Mouse (Mus musculus) heart, embryonic 13.5 days (tissue): ENCODE measurements around the gene Uevld. TPM values are rescaled to one million over a fixed set of nuclear protein-coding genes. Genes with fewer than 3 reads are reported as not detected.

Source experiments
- ATAC-seq: fragments of 200-750 bp; cut with Nextera tagmentation; 2 replicates; pipeline ENCODE4 v1.8.0; 2017; ENCODE audit warnings: moderate TSS enrichment; ENCODE audit not compliant: insufficient number of reproducible peaks, low FRiP score, low TSS enrichment; ENCODE audit errors: extremely low read depth
- H3K27ac ChIP-seq: fragments of 300-500 bp; sonication (generic); replicated peaks from 2 replicates; pipeline ENCODE4 v1.5.1; 2015; ENCODE audit warnings: moderate library complexity, mild to moderate bottlenecking, inconsistent platforms
- H3K27me3 ChIP-seq: fragments of 300-500 bp; sonication (generic); replicated peaks from 2 replicates; pipeline ENCODE4 v1.6.1; 2015; ENCODE audit warnings: mild to moderate bottlenecking, inconsistent platforms
- H3K36me3 ChIP-seq: fragments of 300-500 bp; sonication (generic); 2 replicates; pipeline ENCODE4 v1.6.1; 2015; ENCODE audit warnings: mild to moderate bottlenecking, inconsistent platforms
- H3K4me1 ChIP-seq: fragments of 300-500 bp; sonication (generic); 2 replicates; pipeline ENCODE4 v1.6.1; 2015; ENCODE audit warnings: inconsistent platforms
- H3K4me2 ChIP-seq: fragments of 300-500 bp; sonication (generic); 2 replicates; pipeline ENCODE4 v1.6.1; 2015; ENCODE audit warnings: inconsistent platforms, mild to moderate bottlenecking, moderate library complexity
- H3K4me3 ChIP-seq: fragments of 300-500 bp; sonication (generic); 2 replicates; pipeline ENCODE4 v1.5.1; 2015; ENCODE audit warnings: moderate library complexity, mild to moderate bottlenecking, inconsistent platforms
- H3K9ac ChIP-seq: fragments of 300-500 bp; sonication (generic); 2 replicates; pipeline ENCODE4 v1.6.1; 2015; ENCODE audit warnings: inconsistent platforms, mild to moderate bottlenecking, moderate library complexity
- H3K9me3 ChIP-seq: fragments of 300-500 bp; sonication (generic); 2 replicates; pipeline ENCODE4 v1.6.1; 2016; ENCODE audit warnings: inconsistent platforms
- WGBS: fragments of 180-500 bp; shearing (Covaris S2); methylation state at CpG from one replicate; pipeline ENCODE4 v1.1.7; 2015; ENCODE audit warnings: mixed read lengths; 5-methylcytosine and 5-hydroxymethylcytosine counted together
- polyA plus RNA-seq: library from polyadenylated mRNA; unstranded; fragments of >200 nt; fragmentation: Nextera tagmentation; extraction: Ambion mirVana; gene quantifications from 2 replicates; pipeline ENCODE4 v1.2.1, GENCODE M21; 2015

The Uevld gene
- polyA plus RNA-seq: 7.5 and 8.0 TPM in 2 replicates

DNA sequence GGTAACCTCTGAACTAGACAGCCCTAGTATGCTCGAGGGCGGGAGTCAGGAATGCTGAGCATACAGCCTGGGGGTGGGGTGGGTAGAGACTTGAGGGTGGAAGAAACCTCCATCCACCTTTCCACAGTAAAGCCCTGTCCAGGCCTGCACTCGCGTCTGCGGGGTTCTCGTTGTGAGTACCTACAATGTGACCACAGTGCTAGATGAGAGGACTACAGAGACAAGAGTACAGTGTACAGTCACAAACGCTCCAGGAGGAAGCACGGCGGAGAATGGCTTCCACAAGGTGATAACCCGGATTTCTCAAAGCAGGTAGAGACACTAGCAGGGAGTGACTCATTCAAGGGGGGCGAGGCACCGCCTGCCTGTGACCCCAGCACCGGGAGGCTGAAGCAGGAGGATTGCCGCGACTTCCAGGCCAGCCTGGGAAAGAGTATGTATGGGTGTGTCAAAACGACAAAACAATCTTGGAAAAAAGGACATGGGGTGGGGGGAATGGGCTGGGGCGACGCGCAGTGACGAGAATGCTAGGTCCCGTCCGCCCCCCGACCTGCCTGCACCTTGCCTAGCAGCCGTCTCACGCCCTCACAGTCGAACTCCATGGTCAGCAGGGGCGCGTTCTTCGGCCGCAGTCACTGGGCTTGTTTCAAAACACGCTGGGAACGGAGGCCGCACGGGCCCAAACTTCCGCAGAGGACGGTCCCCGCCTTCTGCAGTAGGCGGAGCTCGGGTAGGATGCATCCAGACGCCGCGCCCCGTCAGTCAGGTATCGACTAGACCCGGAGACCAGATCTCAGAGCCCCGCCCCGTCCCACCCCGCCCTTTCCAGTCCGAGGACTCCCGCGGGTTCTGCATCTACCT, at the start of gene Uevld:
Gene Uevld (minus strand): TSS at position 697 of the 861 bp plus-strand sequence.
- H3K9ac ChIP-seq: peak within 1 kb of the TSS; percentile 95
- ATAC-seq: peak; percentile 86
- H3K27me3 ChIP-seq: no peaks in the 10 kb centered on the region
- H3K36me3 ChIP-seq: peaks cover 29% of the 10 kb centered on the region
- H3K4me2 ChIP-seq: peak within 1 kb of the TSS; percentile 90
- under 1% methylated on average over 51 of the region's 51 CpGs for WGBS
- H3K9me3 ChIP-seq: no peaks in the 10 kb centered on the region
- peak within 1 kb of the TSS; percentile 82 for H3K4me3 ChIP-seq
- peaks cover 40% of the 10 kb centered on the region for H3K4me1 ChIP-seq
- H3K27ac ChIP-seq: peak within 1 kb of the TSS; percentile 66

DNA sequence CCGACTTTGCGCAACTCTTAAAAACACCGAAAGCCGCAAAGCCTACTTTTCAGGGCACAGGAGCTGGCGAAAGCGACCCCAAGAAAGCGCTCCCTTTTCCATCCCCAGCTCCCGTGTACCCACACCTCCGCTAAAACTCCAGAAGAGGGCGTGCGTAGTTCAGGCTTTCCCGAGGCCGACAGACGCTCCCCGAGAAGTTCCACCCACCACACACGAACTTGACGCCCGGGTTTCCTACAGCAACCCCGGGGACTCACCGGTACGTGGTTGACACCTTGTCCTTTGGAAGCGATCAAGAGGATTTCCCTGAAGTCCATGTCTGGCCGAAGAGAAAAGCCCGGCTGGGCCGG, 49.5 kb upstream of the Uevld start:
- H3K4me3 ChIP-seq: peak overlapping the region; percentile 69
- 2% methylated on average over 25 of the region's 25 CpGs for WGBS
- ATAC-seq: peak; percentile 28

DNA sequence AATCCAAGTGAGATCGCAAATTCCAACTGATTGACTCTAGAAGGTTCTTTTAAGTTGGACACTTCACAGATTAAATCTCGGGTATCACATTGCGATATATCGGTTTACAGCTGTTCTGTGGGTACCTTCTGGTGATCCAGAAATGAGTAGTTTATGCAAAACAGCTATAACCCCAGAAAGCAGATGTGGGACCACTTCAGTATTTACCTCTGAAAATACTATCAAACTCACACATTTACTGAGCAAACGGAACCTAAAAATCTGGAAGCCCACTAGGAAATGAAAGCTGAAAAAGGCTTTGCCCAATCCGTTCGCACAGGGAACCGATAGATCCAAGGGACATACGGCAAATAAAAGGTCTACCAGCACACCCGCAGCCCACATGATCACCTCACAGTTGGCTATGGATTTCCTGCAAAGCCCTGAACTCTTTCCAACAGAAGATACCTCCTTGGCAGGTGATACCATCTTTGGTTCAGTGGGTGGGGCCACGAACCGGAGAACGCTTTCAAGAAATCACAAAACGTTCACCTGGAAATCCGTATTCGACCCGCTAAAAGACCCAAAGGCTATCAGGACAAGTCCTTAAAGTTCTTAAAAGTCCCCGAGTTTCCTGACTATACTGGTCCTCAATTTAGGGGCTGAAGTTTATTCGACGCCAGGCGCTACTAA, 48.9 kb upstream of the Uevld start:
- H3K4me1 ChIP-seq: peaks cover 63% of the 10 kb centered on the region
- WGBS: 20% methylated on average over 21 of the region's 21 CpGs

More for the DNA sequence above, 49.5 kb upstream of the Uevld start:
- Histone ChIP-seq H3K27me3 (no peaks in the 10 kb centered on the region), H3K4me1 (peaks cover 57% of the 10 kb centered on the region), H3K36me3 (no peaks in the 10 kb centered on the region), H3K27ac (peak overlapping the region; percentile 92), H3K4me2 (peak overlapping the region; percentile 90), H3K9ac (peak overlapping the region; percentile 86), H3K9me3 (no peaks in the 10 kb centered on the region)

DNA sequence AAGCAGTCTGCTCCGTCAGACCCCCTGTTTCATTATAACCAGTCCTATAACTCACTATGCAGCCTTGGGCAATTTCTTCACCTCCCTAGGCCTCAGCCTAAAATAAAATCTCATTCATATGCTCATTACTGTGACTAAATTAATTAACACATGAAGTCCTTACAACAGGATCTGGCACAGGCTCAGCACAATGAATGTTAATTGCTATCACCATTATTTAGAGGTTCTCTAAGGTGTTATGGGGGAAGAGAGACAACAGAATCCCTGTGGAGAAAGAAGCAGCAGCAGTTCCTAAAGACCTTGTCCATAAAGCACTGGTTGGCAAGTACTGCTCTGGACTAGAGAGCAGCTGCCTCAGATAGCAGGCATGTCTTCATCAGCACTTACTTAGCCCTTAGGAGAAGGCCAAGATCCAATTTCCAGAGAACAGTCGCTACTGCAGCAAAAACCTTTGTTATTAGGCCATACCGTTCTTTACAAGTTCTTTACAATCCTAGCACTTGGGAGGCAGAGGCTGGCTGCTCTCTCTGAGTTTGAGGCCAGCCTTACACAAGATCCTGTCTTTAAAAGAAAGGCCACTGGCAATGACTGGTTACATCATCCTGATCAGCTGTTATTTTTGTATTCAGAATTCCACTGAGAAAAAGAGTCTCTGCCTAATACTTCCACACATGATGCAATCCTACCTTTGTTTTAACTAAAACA, 45.2 kb upstream of the Uevld start:
- no peak overlapping the region for H3K4me3 ChIP-seq
- H3K36me3 ChIP-seq: peaks cover 8% of the 10 kb centered on the region
- ATAC-seq: no peak
- no peaks in the 10 kb centered on the region for H3K9me3 ChIP-seq
- no peak overlapping the region for H3K27ac ChIP-seq
- peak overlapping the region; percentile 58 for H3K9ac ChIP-seq
- 45% methylated on average over 3 of the region's 3 CpGs for WGBS
- H3K27me3 ChIP-seq: no peaks in the 10 kb centered on the region
- peaks cover 69% of the 10 kb centered on the region for H3K4me1 ChIP-seq
- no peak overlapping the region for H3K4me2 ChIP-seq

More for the DNA sequence above, 48.9 kb upstream of the Uevld start:
- Histone ChIP-seq H3K27me3 (no peaks in the 10 kb centered on the region), H3K36me3 (no peaks in the 10 kb centered on the region), H3K9me3 (no peaks in the 10 kb centered on the region), H3K4me3 (peak overlapping the region; percentile 69), H3K4me2 (peak overlapping the region; percentile 90), H3K9ac (peak overlapping the region; percentile 86), H3K27ac (peak overlapping the region; percentile 92)
- no peak for ATAC-seq

DNA sequence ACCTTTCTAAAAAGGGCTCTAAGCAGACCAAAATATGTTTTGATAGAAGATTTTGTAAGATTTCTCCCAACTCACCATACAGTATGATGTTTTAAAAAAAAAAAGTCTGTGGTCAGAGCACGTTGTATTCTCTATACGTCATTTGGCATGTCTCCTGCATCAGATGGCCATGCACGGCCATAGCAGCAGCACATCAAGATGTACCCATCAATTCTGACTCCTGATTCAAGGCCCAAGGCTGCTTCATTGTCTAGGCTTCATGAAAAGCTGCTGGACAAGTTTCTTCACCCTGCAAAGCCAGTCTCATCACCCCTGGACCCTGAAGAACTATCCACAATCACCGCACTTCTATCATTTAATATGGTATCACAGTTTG, 43.6 kb upstream of the Uevld start:
- Histone ChIP-seq H3K27ac (no peak overlapping the region), H3K27me3 (no peaks in the 10 kb centered on the region), H3K4me3 (no peak overlapping the region), H3K36me3 (peaks cover 25% of the 10 kb centered on the region), H3K4me2 (0 out of 2 replicates have a peak overlapping the region, but pooled peaks have one; percentile 6), H3K4me1 (peaks cover 79% of the 10 kb centered on the region), H3K9ac (peak overlapping the region; percentile 58; the same call in 1 of the 2 replicates), H3K9me3 (no peaks in the 10 kb centered on the region)
- no peak for ATAC-seq
- WGBS: 70% methylated on average over 4 of the region's 4 CpGs

DNA sequence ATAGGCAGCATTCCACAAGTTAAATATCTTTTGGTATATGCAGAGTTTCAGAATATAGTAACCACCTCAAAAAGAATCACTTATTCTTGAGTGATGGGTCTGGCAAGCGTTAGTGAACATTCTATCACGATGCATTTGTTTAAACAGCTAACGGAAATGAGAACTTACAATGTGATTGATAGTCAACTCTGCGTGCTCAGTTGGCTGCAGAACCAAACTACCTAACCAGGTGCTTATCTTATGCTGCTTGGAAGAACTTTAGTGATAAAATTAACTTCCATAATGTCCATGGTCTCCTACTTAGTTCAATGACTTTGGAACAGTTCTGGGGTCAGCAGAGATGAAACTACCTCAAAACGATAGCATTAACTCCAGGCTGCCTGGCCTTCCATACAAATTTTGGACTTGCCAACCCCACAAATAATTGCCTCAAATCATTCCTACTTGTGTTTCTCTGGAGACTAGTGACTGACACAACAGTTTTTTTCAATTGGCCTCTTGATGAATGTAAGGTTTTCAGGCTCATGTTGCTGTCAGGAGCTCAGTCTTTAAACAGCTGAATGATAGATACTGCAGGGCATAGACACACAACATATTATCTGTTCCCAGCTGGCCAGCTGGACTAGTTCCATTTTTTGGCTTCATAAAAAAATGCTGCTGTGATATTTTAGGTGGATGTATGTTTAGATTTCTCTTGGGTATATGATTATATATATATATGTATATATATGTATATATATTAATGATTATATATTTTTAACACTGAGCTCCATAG, 43.0 kb upstream of the Uevld start:
- H3K27ac ChIP-seq: no peak overlapping the region
- H3K9ac ChIP-seq: no peak overlapping the region
- ATAC-seq: no peak
- no peaks in the 10 kb centered on the region for H3K9me3 ChIP-seq
- no peak overlapping the region for H3K4me2 ChIP-seq
- H3K4me1 ChIP-seq: peaks cover 78% of the 10 kb centered on the region
- peaks cover 31% of the 10 kb centered on the region for H3K36me3 ChIP-seq
- no peak overlapping the region for H3K4me3 ChIP-seq
- no peaks in the 10 kb centered on the region for H3K27me3 ChIP-seq
- WGBS: 57% methylated on average over 5 of the region's 5 CpGs

DNA sequence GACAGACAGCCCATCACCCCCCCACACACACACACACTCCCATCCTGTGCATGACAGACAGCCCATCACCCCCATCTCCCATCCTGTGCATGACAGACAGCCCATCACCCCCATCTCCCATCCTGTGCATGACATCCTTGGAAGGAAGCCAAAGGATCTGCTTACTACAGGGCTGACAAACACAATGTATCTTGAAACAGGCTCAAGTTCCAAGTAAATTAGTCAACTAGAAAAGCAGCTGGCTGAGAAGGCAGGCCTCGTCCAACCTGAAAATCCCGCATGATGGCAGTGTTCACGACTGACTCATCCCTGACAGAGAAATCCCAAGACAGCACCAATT, 42.3 kb upstream of the Uevld start:
- Histone ChIP-seq H3K4me3 (no peak overlapping the region), H3K27ac (no peak overlapping the region), H3K4me1 (peaks cover 71% of the 10 kb centered on the region), H3K9ac (0 out of 2 replicates have a peak overlapping the region, but pooled peaks have one; percentile 44), H3K9me3 (no peaks in the 10 kb centered on the region), H3K4me2 (no peak overlapping the region), H3K27me3 (no peaks in the 10 kb centered on the region), H3K36me3 (peaks cover 37% of the 10 kb centered on the region)
- WGBS: 54% methylated on average over 3 of the region's 3 CpGs
- no peak for ATAC-seq

DNA sequence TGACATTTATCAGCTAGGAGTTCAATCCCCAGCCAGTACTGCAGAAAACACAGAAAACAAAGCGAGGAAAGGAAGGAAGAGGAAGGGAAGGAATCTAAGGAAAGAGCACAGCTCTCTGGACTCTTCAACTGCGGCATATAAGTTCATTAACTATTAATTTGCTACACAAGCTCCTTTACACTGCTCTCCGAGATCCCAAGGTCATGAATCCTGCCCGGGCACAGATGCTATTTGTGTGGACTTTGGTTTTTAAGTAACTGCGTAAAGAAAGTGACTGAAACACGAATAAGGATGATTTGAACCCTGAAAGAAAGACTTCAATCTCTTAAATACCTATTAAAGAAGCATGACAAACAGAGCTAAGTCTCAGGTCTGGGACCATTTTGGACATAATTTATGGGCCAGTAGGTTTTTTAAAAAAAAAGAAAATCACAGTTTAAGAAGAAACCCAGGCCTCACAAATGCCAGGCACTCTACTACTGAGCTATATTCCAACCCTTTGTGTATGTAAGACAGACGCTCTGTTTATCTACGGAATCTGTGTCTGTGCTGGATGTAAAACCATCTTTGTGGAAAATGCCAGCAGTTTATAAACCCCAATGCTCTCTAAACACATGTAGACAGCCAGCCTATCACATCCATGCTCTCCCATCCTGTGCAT, 41.8 kb upstream of the Uevld start:
- no peak for ATAC-seq
- 78% methylated on average over 8 of the region's 8 CpGs for WGBS
- Histone ChIP-seq H3K27me3 (no peaks in the 10 kb centered on the region), H3K36me3 (peaks cover 42% of the 10 kb centered on the region), H3K4me1 (peaks cover 66% of the 10 kb centered on the region), H3K4me3 (no peak overlapping the region), H3K9ac (0 out of 2 replicates have a peak overlapping the region, but pooled peaks have one; percentile 44), H3K4me2 (no peak overlapping the region), H3K9me3 (no peaks in the 10 kb centered on the region), H3K27ac (no peak overlapping the region)

DNA sequence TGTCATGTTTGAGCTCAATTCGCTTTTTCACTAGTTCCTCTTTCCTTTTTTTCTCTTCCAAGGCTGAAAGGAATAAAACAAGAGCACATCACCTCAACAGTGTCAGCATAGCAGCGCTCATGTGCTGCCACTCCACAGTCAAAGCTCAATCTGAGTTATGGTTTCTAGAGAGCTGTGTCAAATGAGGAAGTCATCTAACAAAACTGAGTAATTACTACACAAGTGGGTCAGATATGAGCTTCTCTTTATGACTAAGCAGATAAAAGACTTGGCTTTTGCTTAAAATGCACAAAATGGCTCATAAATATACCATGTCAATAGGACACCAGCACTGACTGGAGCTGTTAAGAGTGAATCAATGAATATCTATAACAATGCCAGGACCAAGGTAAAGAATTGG, 40.6 kb upstream of the Uevld start:
- no peak for ATAC-seq
- no peak overlapping the region for H3K27ac ChIP-seq
- WGBS: 92% methylated on average over 2 of the region's 2 CpGs
- no peak overlapping the region for H3K4me3 ChIP-seq
- H3K4me2 ChIP-seq: no peak overlapping the region
- no peak overlapping the region for H3K9ac ChIP-seq
- H3K9me3 ChIP-seq: no peaks in the 10 kb centered on the region
- H3K4me1 ChIP-seq: peaks cover 56% of the 10 kb centered on the region
- H3K36me3 ChIP-seq: peaks cover 54% of the 10 kb centered on the region
- H3K27me3 ChIP-seq: no peaks in the 10 kb centered on the region

DNA sequence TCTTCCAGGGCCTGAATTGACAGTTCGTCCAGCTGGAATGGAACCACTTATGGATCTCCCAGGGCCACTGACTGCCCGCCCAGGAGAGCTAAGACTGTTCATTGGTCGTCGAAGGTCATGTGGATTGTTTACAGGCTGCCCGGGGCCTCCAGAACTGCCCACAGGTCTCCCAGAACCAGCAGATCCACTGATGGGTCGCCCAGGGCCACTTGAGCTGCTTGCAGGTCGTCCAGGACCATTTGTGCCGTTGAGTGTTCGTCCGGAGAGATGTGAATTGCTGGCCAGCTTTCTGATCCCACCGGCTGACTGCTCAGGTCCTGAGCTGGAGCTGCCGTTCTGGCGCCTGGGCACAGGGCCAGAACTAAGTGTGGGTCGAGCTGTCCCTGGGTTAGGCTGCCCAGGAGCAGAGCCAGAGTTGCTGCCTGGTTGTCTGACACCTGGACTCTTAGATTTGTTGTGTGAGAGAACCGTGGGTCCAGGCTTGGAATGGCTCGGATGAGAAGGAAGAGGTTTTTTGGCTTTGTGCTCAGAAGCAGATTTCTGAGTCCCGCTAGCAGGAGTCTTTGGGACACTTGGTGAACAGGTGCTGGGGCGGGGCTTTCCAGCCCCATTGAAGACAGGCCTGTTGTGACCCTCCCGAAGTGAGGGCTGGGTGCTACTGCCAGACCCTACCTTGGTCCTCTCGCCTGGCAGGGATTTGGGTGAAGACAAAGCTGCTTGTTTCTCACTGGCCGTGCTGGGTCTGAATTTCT, 39.5 kb upstream of the Uevld start:
- Histone ChIP-seq H3K27me3 (no peaks in the 10 kb centered on the region), H3K9me3 (no peaks in the 10 kb centered on the region), H3K4me3 (no peak overlapping the region), H3K36me3 (peaks cover 65% of the 10 kb centered on the region), H3K4me2 (peak overlapping the region; percentile 33), H3K27ac (peak overlapping the region; percentile 28), H3K4me1 (peaks cover 45% of the 10 kb centered on the region), H3K9ac (0 out of 2 replicates have a peak overlapping the region, but pooled peaks have one; percentile 19)
- 61% methylated on average over 21 of the region's 21 CpGs for WGBS
- no peak for ATAC-seq
